Mouse (Mus musculus): ENCODE data around the gene Krt25.

DNA sequence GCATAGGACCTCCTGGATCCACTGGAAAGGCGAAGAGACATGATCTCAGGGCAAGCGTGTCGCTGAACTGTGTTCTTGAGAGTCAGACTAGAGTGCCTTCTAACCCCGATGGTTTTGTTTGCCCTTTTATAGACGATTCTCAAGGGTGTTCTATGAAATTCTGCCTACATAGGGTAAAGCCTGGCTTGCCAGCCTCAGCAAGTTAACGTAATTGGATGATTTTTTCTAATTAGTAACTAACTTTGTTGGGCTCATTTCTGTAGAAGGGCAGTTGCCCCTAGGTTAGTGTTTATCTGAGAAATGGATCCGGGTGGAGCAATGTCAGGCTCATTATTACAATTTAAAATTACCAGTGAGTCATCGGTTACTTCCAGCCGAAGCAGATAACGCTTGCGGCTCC is at the start of gene Krt25:
- TF ChIP-seq CTCF (IDR thresholded peaks at IDR 0.05; ENCODE audit: borderline replicate concordance, control insufficient read depth, extremely low read depth, insufficient read depth, low read length, poor library complexity) (no peak), POLR2A (IDR thresholded peaks at IDR 0.05; ENCODE audit: control insufficient read depth, extremely low read depth, insufficient read depth, low read length, poor library complexity) (no peak)

All from thymus, adult 2 months (tissue).